Mouse (Mus musculus) ovary, adult 18-20 months (tissue): ENCODE results near the gene Itpkb.

ENCODE experiments used
- DNase-seq: peaks from one replicate; pipeline ENCODE4 v3.0.0; 2022; ENCODE audit warnings: low spot score, mixed read lengths

Itpkb gene

GRCm38 (mm10) chr1:180462983-180463475 lies 132.7 kb downstream of the Itpkb start:
- DNase-seq = no peak

- no peak for DNase-seq
Measured at GRCm38 (mm10) chr1:180464357-180464756, 134.1 kb downstream of the Itpkb start.

GRCm38 (mm10) chr1:180465620-180466019 lies 135.3 kb downstream of the Itpkb start:
- DNase-seq = no peak

- DNase-seq = no peak
Measured at GRCm38 (mm10) chr1:180468004-180468403, 137.7 kb downstream of the Itpkb start.

- no peak for DNase-seq
Measured at GRCm38 (mm10) chr1:180473566-180473965, 143.3 kb downstream of the Itpkb start.
